Mouse (Mus musculus) left cerebral cortex, adult 18-20 months (tissue): ENCODE data around the gene Rdx. TPM values are rescaled to one million over a fixed set of nuclear protein-coding genes. Genes with fewer than 3 reads are reported as not detected.

ENCODE experiments used
- DNase-seq, 2 experiments: peaks; one replicate each; pipeline ENCODE4 v3.0.0; 2021 to 2022; ENCODE audit warnings: low spot score in 2 of 2, mixed read lengths in 1 of 2
- microRNA-seq, 2 experiments: library from miRNA; unstranded; fragments of <30 nt; microRNA quantifications; one replicate each; pipeline ENCODE4 v1.2.0; 2021
- total RNA-seq, 2 experiments: library from RNA; stranded (reverse); gene quantifications; 2 replicates each; pipeline ENCODE4 v1.2.3; 2021

Gene Rdx
- total RNA-seq, 2 experiments from 2014 or later, result 42.9 to 44.5 TPM

GRCm38 (mm10) chr9:52105423-52105822, 58.5 kb downstream of the Rdx start:
- no peak for DNase-seq

DNA sequence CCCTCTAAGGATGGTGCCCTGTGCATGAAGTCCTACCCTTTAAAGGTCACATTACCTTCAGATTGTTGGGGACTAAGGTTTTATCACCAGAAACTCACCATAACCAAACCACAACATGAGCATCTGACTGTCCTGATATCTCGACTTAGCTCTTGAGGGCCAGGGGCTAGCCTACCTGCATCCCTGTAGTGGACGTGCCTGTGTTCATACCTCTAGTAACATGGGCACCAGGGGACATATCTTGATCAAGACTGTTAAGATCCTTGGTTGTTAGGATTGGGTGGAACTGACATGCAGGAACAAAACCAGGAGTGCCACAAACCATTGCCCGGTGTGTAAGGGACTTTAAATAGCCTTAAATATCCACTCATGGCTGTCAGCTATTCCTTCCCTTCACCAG, 60.2 kb downstream of the Rdx start:
- DNase-seq, result no peak

- DNase-seq, result no peak
Measured at GRCm38 (mm10) chr9:52110738-52111137, 63.8 kb downstream of the Rdx start.

GRCm38 (mm10) chr9:52113091-52113490, 66.1 kb downstream of the Rdx start:
- DNase-seq, result no peak

- no peak for DNase-seq
Measured at GRCm38 (mm10) chr9:52119212-52119611, 72.2 kb downstream of the Rdx start.

DNA sequence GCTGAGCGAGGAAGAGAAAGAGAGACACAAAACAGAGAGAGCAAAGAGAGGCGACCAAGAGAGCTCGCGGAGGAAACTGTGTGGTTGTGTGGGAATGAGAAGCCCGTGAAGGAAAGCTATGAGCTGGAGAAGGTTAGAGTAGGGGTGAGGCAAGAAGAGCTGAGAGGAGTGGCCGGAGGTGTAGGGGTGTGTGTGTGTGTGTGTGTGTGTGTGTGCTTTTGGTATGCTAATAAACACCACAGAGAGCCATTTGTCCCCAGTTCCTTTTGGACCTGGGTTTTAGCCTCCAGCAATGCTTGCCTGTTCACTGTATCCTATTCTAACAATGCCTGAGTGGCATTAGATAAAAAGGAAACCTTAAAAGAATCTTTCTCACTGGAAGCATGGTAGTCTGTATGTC, 78.3 kb downstream of the Rdx start:
- DNase-seq, result no peak

GRCm38 (mm10) chr9:52130348-52130747, 83.4 kb downstream of the Rdx start:
- peak; percentile 54 to 61 for DNase-seq

DNA sequence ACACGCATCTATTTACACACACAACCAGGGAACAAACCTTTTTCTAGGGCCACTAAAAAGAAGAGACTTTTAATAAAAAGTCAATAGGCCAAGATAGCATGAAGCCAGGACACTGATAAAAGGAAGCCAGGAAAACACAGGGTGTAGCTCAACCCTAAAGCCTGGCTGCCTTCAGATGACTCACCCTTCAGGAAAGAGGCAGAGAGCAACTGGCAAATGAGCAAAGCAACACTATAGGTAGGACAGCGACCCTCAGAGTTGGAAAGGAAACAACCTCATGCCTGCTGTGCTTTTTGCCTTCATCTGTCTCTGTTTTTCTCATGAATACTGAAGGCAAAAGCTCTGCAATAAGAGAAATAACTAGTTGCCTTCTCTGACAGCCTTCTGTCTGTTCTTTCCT, 85.8 kb downstream of the Rdx start:
- no peak for DNase-seq

Small RNA genes lying within 50 kb of the gene (microRNA-seq; reads per million reads assigned to microRNA genes)
- gene Gm27686 (0 reads per million in 2 experiments), gene Mir6244 (0 reads per million in 2 experiments)

Other genes with a start within 250 kb of the Rdx start
- gene Fdx1, start 83.6 kb upstream of the Rdx start, total RNA-seq, result 10 to 100 TPM; 19.3 to 20.2 TPM
- gene Zc3h12c, start 121.4 kb downstream of the Rdx start, total RNA-seq, result 10 to 100 TPM; 12.8 to 18.3 TPM